Mouse (Mus musculus): ENCODE results near the gene Pum1. TPM values are rescaled to one million over a fixed set of nuclear protein-coding genes. Genes with fewer than 3 reads are reported as not detected.
A peak's percentile ranks its signal among the peaks of the same experiment; 100 is the strongest.
"Not testable (repeated sequence)": the region's sequence is repeated elsewhere in the genome, so short reads cannot be mapped to it uniquely, and the experiment has no call there.

Pum1 gene
- polyA plus RNA-seq, 1 experiment from 2014 or later: 70.4 TPM

DNA sequence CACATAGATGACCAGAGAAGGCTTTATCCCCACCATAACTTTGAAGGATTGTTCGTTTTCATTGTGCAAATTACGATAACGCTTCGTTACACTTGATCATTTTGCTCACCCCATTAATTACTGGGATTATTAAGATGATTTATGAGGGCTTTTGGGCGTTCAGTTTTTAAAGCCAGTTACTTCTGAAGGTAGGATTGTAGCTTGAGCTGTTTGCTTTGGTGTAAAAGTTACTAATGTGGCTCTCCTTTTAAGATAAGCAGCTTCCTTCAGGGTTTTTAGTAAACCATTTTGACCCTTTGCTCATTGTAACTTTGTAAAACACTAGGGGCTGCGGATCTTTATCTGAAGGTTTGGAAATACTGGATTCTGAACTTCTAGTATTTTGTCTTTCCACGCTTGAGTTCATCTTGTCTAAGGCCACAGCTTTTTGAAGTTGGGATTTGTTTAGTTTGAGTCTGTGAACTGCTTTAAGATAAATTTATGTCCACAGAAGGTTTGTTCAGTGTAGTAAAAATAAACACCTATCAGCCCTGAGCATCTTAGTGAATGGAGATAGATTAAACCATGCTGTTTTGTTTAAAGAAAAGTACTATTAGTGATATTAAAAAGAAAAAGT is 1.4 kb downstream of the Pum1 start:
- H3K4me3 ChIP-seq (ENCODE audit: low read depth, low read length): peak overlapping the region; percentile 99
- peak overlapping the region; percentile 64 for H3K4me2 ChIP-seq (ENCODE audit: low read depth, low read length)
- 4% methylated on average over 7 of the region's 7 CpGs for WGBS
- no peaks in the 10 kb centered on the region for H3K27me3 ChIP-seq (replicated peaks; ENCODE audit: control insufficient read depth, insufficient read depth, low read length)
- H3K4me1 ChIP-seq (ENCODE audit: control insufficient read depth, insufficient read depth, low read length): peaks cover 34% of the 10 kb centered on the region
- H3K9ac ChIP-seq (ENCODE audit: low read depth, low read length): peak overlapping the region; percentile 99
- H3K36me3 ChIP-seq (ENCODE audit: control insufficient read depth, insufficient read depth, low read length): peaks cover 8% of the 10 kb centered on the region; the same call in 1 of the 2 replicates
- H3K27ac ChIP-seq (replicated peaks; ENCODE audit: low read depth, low read length): peak overlapping the region; percentile 98
- DNase-seq (ENCODE audit: low spot score) (no peak), ATAC-seq (ENCODE audit: low read depth) (no peak)
- no peaks in the 10 kb centered on the region for H3K9me3 ChIP-seq (ENCODE audit: control insufficient read depth, low read length)

DNA sequence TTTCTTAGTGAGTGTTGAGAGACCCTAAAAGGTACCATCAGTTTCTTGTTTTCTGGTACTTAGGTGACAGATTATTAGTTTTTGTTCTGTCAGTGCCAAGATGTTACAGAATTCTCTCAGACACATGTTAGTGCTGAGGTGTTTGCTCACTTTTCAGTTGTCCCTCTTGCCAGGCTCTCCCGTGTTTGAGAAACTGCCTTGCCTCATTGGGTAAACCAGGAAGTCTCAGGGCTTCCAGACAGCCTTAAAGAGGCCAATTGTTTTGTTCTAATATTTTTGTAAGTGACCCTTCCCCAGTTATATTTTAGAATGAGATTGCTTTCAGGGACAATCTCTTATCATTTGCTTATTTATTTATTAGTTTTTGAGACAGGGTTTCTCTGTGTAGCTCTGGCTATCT is 2.1 kb downstream of the Pum1 start:
- Histone ChIP-seq H3K9me3 (ENCODE audit: control insufficient read depth, low read length) (no peaks in the 10 kb centered on the region), H3K27ac (replicated peaks; ENCODE audit: low read depth, low read length) (no peak overlapping the region), H3K4me2 (ENCODE audit: low read depth, low read length) (peak overlapping the region; percentile 64), H3K36me3 (ENCODE audit: control insufficient read depth, insufficient read depth, low read length) (peaks cover 12% of the 10 kb centered on the region; the same call in 1 of the 2 replicates), H3K4me3 (ENCODE audit: low read depth, low read length) (peak overlapping the region; percentile 99), H3K9ac (ENCODE audit: low read depth, low read length) (peak overlapping the region; percentile 99), H3K27me3 (replicated peaks; ENCODE audit: control insufficient read depth, insufficient read depth, low read length) (no peaks in the 10 kb centered on the region), H3K4me1 (ENCODE audit: control insufficient read depth, insufficient read depth, low read length) (peaks cover 34% of the 10 kb centered on the region)
- no peak for ATAC-seq (ENCODE audit: low read depth)
- no peak for DNase-seq (ENCODE audit: low spot score)
- 6% methylated on average over 1 of the region's 1 CpGs for WGBS

DNA sequence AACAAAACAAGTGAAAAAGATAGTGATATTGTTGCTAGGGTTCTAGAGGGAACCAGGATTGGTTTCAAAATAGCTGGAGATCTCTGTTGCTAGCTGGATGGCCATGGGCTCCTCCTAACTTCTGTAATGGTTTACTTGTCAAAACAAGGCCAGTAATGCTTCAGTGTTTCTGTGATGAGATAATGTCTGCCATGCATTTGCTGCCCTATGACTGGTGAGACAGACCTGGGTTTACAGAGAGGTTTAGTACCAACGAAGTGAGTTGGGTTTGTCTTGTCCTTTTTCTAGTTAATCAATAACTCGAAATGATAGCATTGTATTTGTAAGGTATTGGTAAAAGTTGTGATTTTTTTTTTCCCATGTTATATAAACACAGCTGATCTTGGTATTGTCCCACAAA is 4.6 kb downstream of the Pum1 start:
- Histone ChIP-seq H3K27me3 (replicated peaks; ENCODE audit: control insufficient read depth, insufficient read depth, low read length) (no peaks in the 10 kb centered on the region), H3K4me1 (ENCODE audit: control insufficient read depth, insufficient read depth, low read length) (peaks cover 34% of the 10 kb centered on the region), H3K4me3 (ENCODE audit: low read depth, low read length) (no peak overlapping the region), H3K9ac (ENCODE audit: low read depth, low read length) (0 out of 2 replicates have a peak overlapping the region, but pooled peaks have one; percentile 5), H3K9me3 (ENCODE audit: control insufficient read depth, low read length) (no peaks in the 10 kb centered on the region), H3K4me2 (ENCODE audit: low read depth, low read length) (no peak overlapping the region; the same call in 1 of the 2 replicates), H3K36me3 (ENCODE audit: control insufficient read depth, insufficient read depth, low read length) (peaks cover 37% of the 10 kb centered on the region), H3K27ac (replicated peaks; ENCODE audit: low read depth, low read length) (no peak overlapping the region)
- WGBS: 62% methylated on average over 2 of the region's 2 CpGs
- DNase-seq (ENCODE audit: low spot score): no peak
- ATAC-seq (ENCODE audit: low read depth): no peak

DNA sequence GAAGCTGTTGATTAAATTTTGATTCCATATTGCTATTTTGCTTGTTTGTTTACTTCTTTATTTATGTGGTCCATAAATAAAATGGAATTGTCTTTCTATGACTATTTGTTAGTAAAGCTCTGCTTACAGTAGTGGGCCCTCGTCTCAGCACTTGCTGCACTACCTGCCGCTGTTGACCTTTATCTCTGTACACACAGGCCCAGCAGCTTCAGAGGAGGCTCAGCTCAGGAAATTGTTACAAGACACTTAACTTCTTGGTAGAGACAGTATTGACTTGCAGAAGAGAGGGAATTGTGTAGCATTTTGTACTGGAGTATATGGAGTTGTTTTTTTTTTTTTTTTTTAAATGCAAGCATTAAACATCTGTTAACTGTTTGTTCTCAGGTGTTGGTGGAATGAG is 5.4 kb downstream of the Pum1 start:
- H3K27me3 ChIP-seq (replicated peaks; ENCODE audit: control insufficient read depth, insufficient read depth, low read length): no peaks in the 10 kb centered on the region
- ATAC-seq (ENCODE audit: low read depth) (no peak), DNase-seq (ENCODE audit: low spot score) (no peak)
- 35% methylated on average over 2 of the region's 2 CpGs for WGBS
- peaks cover 34% of the 10 kb centered on the region for H3K4me1 ChIP-seq (ENCODE audit: control insufficient read depth, insufficient read depth, low read length)
- H3K4me2 ChIP-seq (ENCODE audit: low read depth, low read length): peak overlapping the region; percentile 21; the same call in 1 of the 2 replicates
- H3K27ac ChIP-seq (replicated peaks; ENCODE audit: low read depth, low read length): no peak overlapping the region
- H3K4me3 ChIP-seq (ENCODE audit: low read depth, low read length): no peak overlapping the region
- H3K36me3 ChIP-seq (ENCODE audit: control insufficient read depth, insufficient read depth, low read length): peaks cover 46% of the 10 kb centered on the region
- H3K9ac ChIP-seq (ENCODE audit: low read depth, low read length): no peak overlapping the region
- H3K9me3 ChIP-seq (ENCODE audit: control insufficient read depth, low read length): no peaks in the 10 kb centered on the region

DNA sequence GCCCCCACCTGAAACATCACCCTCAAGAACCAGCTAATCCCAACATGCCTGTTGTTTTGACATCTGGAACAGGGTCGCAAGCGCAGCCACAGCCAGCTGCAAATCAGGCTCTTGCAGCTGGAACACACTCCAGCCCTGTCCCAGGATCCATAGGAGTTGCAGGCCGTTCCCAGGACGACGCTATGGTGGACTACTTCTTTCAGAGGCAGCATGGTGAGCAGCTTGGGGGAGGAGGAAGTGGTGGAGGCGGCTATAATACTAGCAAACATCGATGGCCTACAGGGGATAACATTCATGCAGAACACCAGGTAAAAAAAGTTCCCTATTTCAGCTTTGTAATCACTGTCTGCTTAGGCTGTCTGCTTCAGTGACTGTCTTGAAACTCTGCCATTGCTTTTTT is 5.9 kb downstream of the Pum1 start:
- H3K9ac ChIP-seq (ENCODE audit: low read depth, low read length): no peak overlapping the region
- H3K27me3 ChIP-seq (replicated peaks; ENCODE audit: control insufficient read depth, insufficient read depth, low read length): no peaks in the 10 kb centered on the region
- 34% methylated on average over 7 of the region's 7 CpGs for WGBS
- H3K4me2 ChIP-seq (ENCODE audit: low read depth, low read length): peak overlapping the region; percentile 21; the same call in 1 of the 2 replicates
- peaks cover 34% of the 10 kb centered on the region for H3K4me1 ChIP-seq (ENCODE audit: control insufficient read depth, insufficient read depth, low read length)
- ATAC-seq (ENCODE audit: low read depth) (peak; percentile 31; the same call in 1 of the 2 replicates), DNase-seq (ENCODE audit: low spot score) (peak; percentile 30)
- peaks cover 50% of the 10 kb centered on the region for H3K36me3 ChIP-seq (ENCODE audit: control insufficient read depth, insufficient read depth, low read length)
- no peak overlapping the region for H3K27ac ChIP-seq (replicated peaks; ENCODE audit: low read depth, low read length)
- no peaks in the 10 kb centered on the region for H3K9me3 ChIP-seq (ENCODE audit: control insufficient read depth, low read length)
- no peak overlapping the region for H3K4me3 ChIP-seq (ENCODE audit: low read depth, low read length)

DNA sequence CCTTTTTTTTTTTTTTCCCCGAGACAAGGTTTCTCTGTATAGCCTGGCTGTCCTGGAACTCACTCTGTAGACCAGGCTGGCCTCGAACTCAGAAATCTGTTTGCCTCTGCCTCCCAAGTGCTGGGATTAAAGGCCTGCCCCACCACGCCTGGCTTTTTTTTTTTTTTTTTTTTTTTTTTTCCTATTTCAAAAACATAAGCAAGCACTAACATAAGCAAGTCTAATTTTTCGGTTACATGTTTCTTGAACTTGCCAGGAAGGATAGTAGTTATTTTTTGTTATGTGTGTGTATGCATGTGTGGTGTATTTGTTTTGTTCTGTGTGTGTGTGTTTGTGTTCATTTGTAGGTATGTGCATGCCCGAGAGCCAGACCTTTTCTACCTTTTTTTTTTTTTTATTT is 6.9 kb downstream of the Pum1 start:
- H3K36me3 ChIP-seq (ENCODE audit: control insufficient read depth, insufficient read depth, low read length): peaks cover 60% of the 10 kb centered on the region
- H3K9me3 ChIP-seq (ENCODE audit: control insufficient read depth, low read length); H3K4me2 ChIP-seq (ENCODE audit: low read depth, low read length); H3K9ac ChIP-seq (ENCODE audit: low read depth, low read length); ATAC-seq (ENCODE audit: low read depth); H3K27me3 ChIP-seq (replicated peaks; ENCODE audit: control insufficient read depth, insufficient read depth, low read length); H3K4me3 ChIP-seq (ENCODE audit: low read depth, low read length); DNase-seq (ENCODE audit: low spot score); H3K27ac ChIP-seq (replicated peaks; ENCODE audit: low read depth, low read length): not testable (repeated sequence)
- 83% methylated on average over 5 of the region's 5 CpGs for WGBS
- H3K4me1 ChIP-seq (ENCODE audit: control insufficient read depth, insufficient read depth, low read length): peaks cover 29% of the 10 kb centered on the region

DNA sequence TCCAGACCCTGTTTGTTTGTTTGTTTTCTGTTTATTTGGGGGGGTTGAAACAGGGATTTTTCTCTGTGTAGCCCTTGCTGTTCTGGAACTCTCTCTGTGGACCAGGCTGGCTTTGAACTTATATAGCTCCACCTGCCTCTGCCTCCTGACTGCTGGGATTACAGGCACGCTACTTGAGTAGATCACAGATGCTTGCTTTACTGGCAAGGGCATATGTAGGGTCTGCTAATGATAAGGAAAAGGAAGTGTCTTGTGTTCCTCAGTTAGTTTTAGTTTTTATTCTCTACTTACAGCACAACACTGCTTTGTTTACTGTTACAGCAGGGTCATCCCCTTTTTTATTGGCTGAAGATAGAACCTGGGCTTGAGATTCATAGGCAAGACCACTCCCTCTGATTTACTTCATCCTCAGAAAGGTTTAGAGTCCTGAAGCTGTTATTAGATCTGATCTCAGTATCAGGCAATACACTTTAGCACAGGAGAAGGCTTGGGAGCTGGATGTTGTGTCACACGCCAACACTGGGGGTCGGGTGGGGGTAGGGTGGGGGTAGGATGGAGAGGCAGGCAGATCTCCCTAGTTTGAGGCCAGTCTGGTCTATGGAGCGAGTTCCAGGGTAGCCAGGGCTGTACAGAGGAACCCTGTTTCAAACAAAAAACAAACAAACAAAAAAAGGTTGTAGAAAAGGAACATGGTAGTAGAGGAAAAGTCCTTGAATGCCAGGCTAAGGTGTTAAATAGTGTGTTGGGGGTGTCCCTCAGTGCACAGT is 8.1 kb downstream of the Pum1 start:
- Histone ChIP-seq H3K9me3 (ENCODE audit: control insufficient read depth, low read length) (no peaks in the 10 kb centered on the region), H3K9ac (ENCODE audit: low read depth, low read length) (no peak overlapping the region), H3K27ac (replicated peaks; ENCODE audit: low read depth, low read length) (no peak overlapping the region), H3K4me2 (ENCODE audit: low read depth, low read length) (no peak overlapping the region), H3K4me3 (ENCODE audit: low read depth, low read length) (no peak overlapping the region), H3K27me3 (replicated peaks; ENCODE audit: control insufficient read depth, insufficient read depth, low read length) (no peaks in the 10 kb centered on the region), H3K36me3 (ENCODE audit: control insufficient read depth, insufficient read depth, low read length) (peaks cover 69% of the 10 kb centered on the region), H3K4me1 (ENCODE audit: control insufficient read depth, insufficient read depth, low read length) (peaks cover 18% of the 10 kb centered on the region)
- 87% methylated on average over 4 of the region's 4 CpGs for WGBS
- no peak for DNase-seq (ENCODE audit: low spot score)
- no peak for ATAC-seq (ENCODE audit: low read depth)

DNA sequence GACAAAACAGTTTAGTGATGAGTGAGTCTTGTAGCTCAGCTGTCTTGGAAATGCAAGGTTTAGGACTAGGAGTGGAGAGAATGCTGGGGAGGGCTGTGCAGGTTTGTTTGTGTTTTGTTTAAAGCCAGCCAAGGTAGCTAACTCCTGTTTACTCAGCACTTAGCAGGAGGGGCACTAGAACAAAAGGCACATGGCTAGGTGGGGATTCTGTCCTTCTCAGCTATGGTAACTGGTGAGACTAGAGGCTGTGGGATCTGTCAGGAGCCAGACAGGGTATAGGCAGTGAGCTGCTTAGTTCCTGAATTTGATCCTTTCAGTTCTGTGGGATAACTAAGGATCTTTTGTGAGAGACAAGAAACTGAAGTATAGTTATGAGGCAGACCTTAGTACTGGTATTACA is 9.0 kb downstream of the Pum1 start:
- no peaks in the 10 kb centered on the region for H3K27me3 ChIP-seq (replicated peaks; ENCODE audit: control insufficient read depth, insufficient read depth, low read length)
- no peaks in the 10 kb centered on the region for H3K9me3 ChIP-seq (ENCODE audit: control insufficient read depth, low read length)
- H3K9ac ChIP-seq (ENCODE audit: low read depth, low read length): no peak overlapping the region
- H3K4me1 ChIP-seq (ENCODE audit: control insufficient read depth, insufficient read depth, low read length): peaks cover 15% of the 10 kb centered on the region
- H3K27ac ChIP-seq (replicated peaks; ENCODE audit: low read depth, low read length): no peak overlapping the region
- H3K4me3 ChIP-seq (ENCODE audit: low read depth, low read length): no peak overlapping the region
- no peak overlapping the region for H3K4me2 ChIP-seq (ENCODE audit: low read depth, low read length)
- peaks cover 76% of the 10 kb centered on the region for H3K36me3 ChIP-seq (ENCODE audit: control insufficient read depth, insufficient read depth, low read length)
- no peak for DNase-seq (ENCODE audit: low spot score)
- no peak for ATAC-seq (ENCODE audit: low read depth)

All from embryonic facial prominence, embryonic 14.5 days (tissue).